Mouse (Mus musculus) thymus, adult 18-20 months (tissue): ENCODE data around the gene Snph.

ENCODE experiments used
- DNase-seq, 2 experiments: peaks; one replicate each; pipeline ENCODE4 v3.0.0; 2022; ENCODE audit warnings: mixed read lengths in 2 of 2

The Snph gene

GRCm38 (mm10) chr2:151598068-151598467, 34.3 kb downstream of the Snph start:
- DNase-seq = no peak

GRCm38 (mm10) chr2:151587306-151587705, 45.1 kb downstream of the Snph start:
- no peak for DNase-seq

- no peak for DNase-seq
Measured at GRCm38 (mm10) chr2:151586807-151587206, 45.6 kb downstream of the Snph start.

- no peak for DNase-seq
Measured at GRCm38 (mm10) chr2:151585934-151586333, 46.5 kb downstream of the Snph start.

GRCm38 (mm10) chr2:151580945-151581344, 51.4 kb downstream of the Snph start:
- DNase-seq = no peak

GRCm38 (mm10) chr2:151579183-151579582, 53.2 kb downstream of the Snph start:
- DNase-seq = no peak

- peak; percentile 46 to 51 for DNase-seq
Measured at GRCm38 (mm10) chr2:151575699-151576389, 56.5 kb downstream of the Snph start.

GRCm38 (mm10) chr2:151575119-151575698, 57.2 kb downstream of the Snph start:
- DNase-seq = no peak

- DNase-seq = no peak
Measured at GRCm38 (mm10) chr2:151574607-151575006, 57.8 kb downstream of the Snph start.

GRCm38 (mm10) chr2:151573667-151574066, 58.7 kb downstream of the Snph start:
- no peak for DNase-seq

GRCm38 (mm10) chr2:151571873-151572700, 60.3 kb downstream of the Snph start, which contains the start of gene Sdcbp2:
TSS of gene Sdcbp2 (plus strand) at chr2:151572622.
- no peak for DNase-seq

- no peak for DNase-seq
Measured at GRCm38 (mm10) chr2:151569452-151569851, 62.9 kb downstream of the Snph start.

GRCm38 (mm10) chr2:151566856-151567255, 65.5 kb downstream of the Snph start:
- DNase-seq = no peak

- DNase-seq = no peak
Measured at GRCm38 (mm10) chr2:151564986-151565385, 67.4 kb downstream of the Snph start.

- DNase-seq = no peak
Measured at GRCm38 (mm10) chr2:151564006-151564405, 68.4 kb downstream of the Snph start.

- DNase-seq = no peak
Measured at GRCm38 (mm10) chr2:151562930-151563921, 69.2 kb downstream of the Snph start.

GRCm38 (mm10) chr2:151549615-151550121, 82.7 kb downstream of the Snph start:
- no peak for DNase-seq

- DNase-seq = no peak
Measured at GRCm38 (mm10) chr2:151546571-151546970, 85.8 kb downstream of the Snph start.

- DNase-seq = peak in 1 of 2 experiments; percentile 50
Measured at GRCm38 (mm10) chr2:151544673-151545072, 87.7 kb downstream of the Snph start.

GRCm38 (mm10) chr2:151543063-151543895, 89.1 kb downstream of the Snph start:
- peak; percentile 42 to 56 for DNase-seq
